Mouse (Mus musculus): ENCODE data around the gene Supt6. TPM values are rescaled to one million over a fixed set of nuclear protein-coding genes. Genes with fewer than 3 reads are reported as not detected.

Supt6 gene
- polyA plus RNA-seq, 1 experiment from 2014 or later: 38.9 TPM

DNA sequence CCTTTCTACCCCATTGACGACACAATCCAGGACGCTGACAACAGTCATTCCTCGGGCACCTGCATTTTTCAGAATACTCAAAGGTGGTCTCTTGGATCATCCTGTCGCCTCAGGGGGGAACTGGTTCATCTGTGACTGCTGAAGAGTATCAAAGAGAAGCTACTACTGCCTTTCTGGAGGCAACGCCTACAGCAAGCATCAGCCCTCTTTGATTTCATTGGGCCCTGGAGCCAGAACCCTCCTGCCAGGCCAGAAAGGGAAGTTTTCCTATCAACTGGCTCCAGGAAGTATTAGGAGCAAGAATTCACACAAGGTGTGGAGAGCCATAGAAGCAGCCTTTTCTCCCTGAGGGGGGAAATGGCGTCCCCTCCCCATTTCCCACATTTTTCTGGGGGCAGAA, 79.1 kb downstream of the Supt6 start:
- H3K27me3 ChIP-seq: peaks cover 5% of the 10 kb centered on the region; the same call in 1 of the 2 replicates
- no peak overlapping the region for H3K27ac ChIP-seq
- H3K4me2 ChIP-seq: no peak overlapping the region
- no peak overlapping the region for H3K9ac ChIP-seq
- 72% methylated on average over 6 of the region's 6 CpGs for WGBS
- peaks cover 29% of the 10 kb centered on the region for H3K4me1 ChIP-seq
- H3K4me3 ChIP-seq (replicated peaks): no peak overlapping the region
- no peak for ATAC-seq (ENCODE audit: low FRiP score)
- H3K36me3 ChIP-seq (replicated peaks): peaks cover 13% of the 10 kb centered on the region
- no peaks in the 10 kb centered on the region for H3K9me3 ChIP-seq

DNA sequence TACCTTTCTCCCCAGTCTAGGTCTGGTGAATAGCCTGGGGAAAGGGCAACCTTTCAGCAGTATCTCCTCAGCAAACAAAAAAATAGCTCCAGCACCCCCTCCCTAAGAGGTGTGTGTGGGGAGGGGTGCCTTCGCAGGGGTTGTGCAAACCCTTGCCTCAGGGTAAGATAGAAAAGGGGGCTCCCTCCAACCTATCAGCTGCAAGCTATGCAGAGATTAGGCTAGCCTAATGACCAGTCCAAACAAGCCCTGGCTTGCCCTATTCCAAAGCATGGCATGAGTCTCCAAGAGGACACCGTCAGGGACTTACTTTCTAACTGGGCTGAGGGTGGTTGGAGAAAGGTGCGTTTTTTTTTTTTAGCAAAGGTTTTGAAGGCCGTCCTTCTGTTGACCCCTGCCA, 79.6 kb downstream of the Supt6 start:
- 48% methylated on average over 4 of the region's 4 CpGs for WGBS
- H3K9ac ChIP-seq: peak overlapping the region; percentile 99; the same call in 1 of the 2 replicates
- peaks cover 18% of the 10 kb centered on the region for H3K36me3 ChIP-seq (replicated peaks)
- peaks cover 29% of the 10 kb centered on the region for H3K4me1 ChIP-seq
- H3K4me3 ChIP-seq (replicated peaks): peak overlapping the region; percentile 99; the same call in 1 of the 2 replicates
- ATAC-seq (ENCODE audit: low FRiP score): no peak
- H3K4me2 ChIP-seq: peak overlapping the region; percentile 84
- H3K27ac ChIP-seq: peak overlapping the region; percentile 99; the same call in 1 of the 2 replicates
- H3K27me3 ChIP-seq: peaks cover 5% of the 10 kb centered on the region; the same call in 1 of the 2 replicates
- H3K9me3 ChIP-seq: no peaks in the 10 kb centered on the region

DNA sequence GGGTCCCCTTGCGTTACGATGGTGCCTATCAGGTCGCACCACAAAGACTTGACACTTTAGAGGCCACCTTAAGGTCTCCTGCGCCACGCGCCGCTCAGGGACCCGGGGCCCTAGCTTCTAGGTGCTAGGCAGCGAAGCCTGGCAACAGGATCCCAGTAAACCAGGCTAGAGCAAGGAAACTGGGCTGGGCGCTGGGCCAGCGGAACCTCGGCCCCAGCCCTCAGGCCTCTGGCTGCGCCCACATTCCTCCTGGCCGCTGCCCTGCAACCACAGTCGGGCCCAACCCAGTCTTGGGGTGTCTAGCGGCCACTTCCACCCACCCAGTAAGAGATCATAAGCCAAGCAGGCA, 80.1 kb downstream of the Supt6 start:
- H3K4me2 ChIP-seq: peak overlapping the region; percentile 84
- H3K27me3 ChIP-seq: peaks cover 5% of the 10 kb centered on the region; the same call in 1 of the 2 replicates
- H3K27ac ChIP-seq: peak overlapping the region; percentile 99
- H3K9ac ChIP-seq: peak overlapping the region; percentile 99
- peak; percentile 31; the same call in 1 of the 2 replicates for ATAC-seq (ENCODE audit: low FRiP score)
- peak overlapping the region; percentile 99 for H3K4me3 ChIP-seq (replicated peaks)
- H3K9me3 ChIP-seq: no peaks in the 10 kb centered on the region
- H3K4me1 ChIP-seq: peaks cover 29% of the 10 kb centered on the region
- H3K36me3 ChIP-seq (replicated peaks): peaks cover 22% of the 10 kb centered on the region
- WGBS: 5% methylated on average over 16 of the region's 16 CpGs

DNA sequence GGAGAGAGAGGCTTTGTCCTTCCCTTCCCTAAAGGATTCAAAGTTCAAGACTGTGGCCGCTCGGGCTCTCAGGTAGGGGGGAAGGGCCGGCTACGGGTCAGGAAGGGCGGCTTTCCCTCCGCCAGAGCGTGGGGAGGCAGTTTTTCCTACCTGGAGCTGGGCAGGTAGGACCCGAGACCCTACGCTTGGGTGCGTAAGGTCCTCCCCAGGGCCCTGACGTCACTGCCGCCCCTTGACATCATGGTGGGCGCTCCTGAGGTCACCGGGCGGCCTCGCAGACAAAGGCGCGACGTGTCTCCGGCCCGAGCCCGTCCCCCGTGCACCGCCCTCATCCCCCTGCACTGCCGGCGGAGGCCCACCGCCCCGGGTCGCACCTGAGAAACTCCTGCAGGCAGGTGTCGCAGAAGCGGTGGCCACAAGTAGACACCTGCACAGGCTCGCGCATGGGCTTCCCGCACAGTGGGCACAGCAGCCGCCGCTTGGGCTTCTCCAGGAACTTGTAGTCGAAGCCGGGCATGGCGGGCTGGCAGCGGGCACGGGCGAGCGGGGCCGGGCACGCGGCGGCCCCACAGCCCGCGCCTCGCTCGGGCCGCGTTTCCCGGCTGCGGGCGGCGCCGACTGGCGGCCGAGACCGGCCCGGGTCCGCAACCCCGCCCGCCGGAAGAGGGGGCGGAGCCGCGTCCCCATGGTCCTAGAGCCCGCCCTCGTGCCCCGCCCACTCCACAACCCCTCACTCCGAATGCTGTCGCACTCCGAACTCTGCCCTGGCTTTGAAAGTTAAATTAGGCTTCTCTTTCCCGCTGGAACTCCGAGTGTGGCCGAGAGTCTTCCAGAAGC, 80.6 kb downstream of the Supt6 start, which contains the start of gene Traf4:
Gene Traf4, minus strand, starts transcription at position 666 of the 837 bp plus-strand sequence.
- peaks cover 29% of the 10 kb centered on the region for H3K4me1 ChIP-seq
- peak within 1 kb of the TSS; percentile 99 for H3K4me3 ChIP-seq (replicated peaks)
- WGBS: under 1% methylated on average over 78 of the region's 78 CpGs

DNA sequence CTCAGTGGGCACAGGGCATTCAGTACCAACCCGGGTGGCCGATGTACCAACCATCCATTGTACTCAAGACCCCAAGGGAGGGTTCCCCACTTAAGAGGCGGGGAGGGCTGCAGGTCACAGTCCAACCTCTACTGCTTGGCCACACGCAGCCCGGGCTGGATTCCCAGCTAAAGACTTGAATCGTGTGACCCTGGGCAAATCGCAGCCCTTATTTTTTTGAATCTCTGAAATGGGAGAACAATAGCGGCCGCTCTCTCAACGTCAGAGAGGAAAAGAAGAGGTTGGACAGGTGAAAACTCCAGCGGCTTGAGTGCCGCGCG, 81.2 kb downstream of the Supt6 start:
- Histone ChIP-seq H3K36me3 (replicated peaks) (peaks cover 34% of the 10 kb centered on the region), H3K4me1 (peaks cover 31% of the 10 kb centered on the region), H3K4me3 (replicated peaks) (peak overlapping the region; percentile 99), H3K4me2 (peak overlapping the region; percentile 84), H3K9me3 (no peaks in the 10 kb centered on the region), H3K27ac (peak overlapping the region; percentile 99), H3K9ac (peak overlapping the region; percentile 99), H3K27me3 (peaks cover 5% of the 10 kb centered on the region; the same call in 1 of the 2 replicates)
- under 1% methylated on average over 14 of the region's 14 CpGs for WGBS
- ATAC-seq (ENCODE audit: low FRiP score): 0 out of 2 replicates have a peak, but pooled peaks have one; percentile 0

More for the DNA sequence above, 80.6 kb downstream of the Supt6 start, which contains the start of gene Traf4:
- Histone ChIP-seq H3K4me2 (peak within 1 kb of the TSS; percentile 84), H3K27ac (peak within 1 kb of the TSS; percentile 99), H3K9ac (peak within 1 kb of the TSS; percentile 99), H3K9me3 (no peaks in the 10 kb centered on the region), H3K36me3 (replicated peaks) (peaks cover 28% of the 10 kb centered on the region), H3K27me3 (peaks cover 5% of the 10 kb centered on the region; the same call in 1 of the 2 replicates)
- ATAC-seq (ENCODE audit: low FRiP score): peak; percentile 83

DNA sequence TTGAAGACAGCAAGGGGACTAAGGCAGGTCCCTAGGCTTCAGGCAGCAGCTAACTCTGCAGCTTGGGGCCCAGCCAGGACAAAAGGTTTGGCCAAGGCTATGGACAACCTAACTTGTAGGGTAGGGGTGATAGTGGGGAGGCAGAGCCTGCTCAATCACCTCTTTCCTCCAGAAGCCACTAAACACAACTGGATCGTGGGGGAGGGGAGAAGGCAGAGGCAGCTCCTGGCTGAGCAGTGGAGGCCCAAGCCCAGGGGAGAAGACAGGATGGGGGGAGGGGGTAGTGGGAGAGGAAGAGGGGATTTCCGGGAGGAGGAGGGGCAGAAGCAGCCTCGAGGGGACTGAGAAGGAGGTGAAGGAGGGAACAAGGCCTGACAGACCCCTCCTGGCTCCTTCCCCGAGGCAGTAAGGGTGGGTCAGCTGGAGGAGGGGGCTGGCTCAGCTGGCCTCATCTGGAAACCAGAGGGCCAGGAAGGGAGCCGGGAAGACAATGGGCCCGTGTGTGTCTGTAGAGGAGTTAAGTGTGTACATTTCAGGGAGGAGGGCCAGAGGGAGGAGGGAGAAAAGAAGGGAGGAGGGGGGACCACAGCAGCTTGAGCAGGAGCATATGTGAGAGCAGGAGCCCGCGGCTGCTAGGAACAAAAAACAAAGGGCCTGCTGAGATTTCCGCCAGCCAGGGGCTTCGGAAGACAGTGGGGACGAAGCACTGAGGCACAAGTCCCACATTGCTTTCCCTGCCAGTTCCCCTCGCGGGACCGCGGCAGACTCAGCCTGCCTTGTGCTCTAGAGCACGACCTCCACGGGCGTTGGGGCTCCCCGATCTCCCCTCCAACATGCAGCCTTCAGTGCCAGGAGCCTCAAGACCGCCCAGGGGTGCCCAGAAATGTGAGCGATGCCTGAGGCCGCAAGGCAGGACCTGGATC, 81.8 kb downstream of the Supt6 start:
- WGBS: 0% methylated on average over 22 of the region's 22 CpGs
- H3K9ac ChIP-seq: peak overlapping the region; percentile 99
- peak; percentile 66 for ATAC-seq (ENCODE audit: low FRiP score)
- H3K4me3 ChIP-seq (replicated peaks): peak overlapping the region; percentile 99
- no peaks in the 10 kb centered on the region for H3K9me3 ChIP-seq
- H3K4me1 ChIP-seq: peaks cover 35% of the 10 kb centered on the region
- H3K27me3 ChIP-seq: peaks cover 5% of the 10 kb centered on the region; the same call in 1 of the 2 replicates
- H3K4me2 ChIP-seq: peak overlapping the region; percentile 84
- peaks cover 40% of the 10 kb centered on the region for H3K36me3 ChIP-seq (replicated peaks)
- H3K27ac ChIP-seq: peak overlapping the region; percentile 99

DNA sequence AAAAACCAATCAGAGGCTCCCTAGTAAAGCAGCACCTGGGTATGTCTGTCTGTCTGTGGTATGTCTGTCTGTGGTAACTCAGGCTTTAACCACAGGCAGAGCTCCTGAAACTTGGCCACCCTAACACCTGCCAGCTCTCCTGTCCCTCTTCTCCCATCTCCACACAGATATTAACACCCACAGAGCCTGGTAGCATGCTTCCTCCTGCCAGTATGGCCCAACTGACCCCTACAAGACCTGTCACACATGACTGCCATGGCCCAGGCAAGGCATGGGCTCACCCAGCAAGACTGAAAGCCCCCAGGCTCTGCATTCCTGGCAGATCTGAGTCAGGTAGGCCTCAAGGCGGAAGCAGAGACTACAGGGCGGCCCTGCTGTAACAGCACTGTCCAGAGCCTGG, 82.7 kb downstream of the Supt6 start:
- H3K4me1 ChIP-seq: peaks cover 38% of the 10 kb centered on the region
- H3K4me3 ChIP-seq (replicated peaks): peak overlapping the region; percentile 99
- H3K36me3 ChIP-seq (replicated peaks): peaks cover 49% of the 10 kb centered on the region
- peak overlapping the region; percentile 99 for H3K9ac ChIP-seq
- peak overlapping the region; percentile 99 for H3K27ac ChIP-seq
- H3K27me3 ChIP-seq: peaks cover 5% of the 10 kb centered on the region; the same call in 1 of the 2 replicates
- peak overlapping the region; percentile 84 for H3K4me2 ChIP-seq
- H3K9me3 ChIP-seq: no peaks in the 10 kb centered on the region
- no peak for ATAC-seq (ENCODE audit: low FRiP score)
- WGBS: 75% methylated on average over 2 of the region's 2 CpGs

DNA sequence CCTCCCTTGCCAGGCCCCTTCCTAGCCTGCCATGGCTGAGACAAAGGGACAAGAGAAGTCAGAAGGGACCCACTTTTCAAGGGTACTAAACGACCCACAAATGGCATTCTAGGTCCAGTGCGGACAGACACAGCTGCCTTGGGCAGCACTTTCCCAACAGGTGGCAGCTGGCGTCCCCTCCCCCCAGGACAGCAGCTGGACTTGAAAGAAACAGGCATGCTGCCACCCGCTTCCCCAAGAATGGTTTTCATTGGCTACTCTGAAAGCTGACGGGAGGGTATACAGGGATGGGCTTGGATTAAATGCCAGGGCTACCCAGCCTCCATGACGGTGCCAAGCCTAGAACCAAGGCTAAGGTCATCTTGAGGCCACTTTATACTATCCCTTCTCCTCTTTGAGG, 83.3 kb downstream of the Supt6 start:
- peak overlapping the region; percentile 99 for H3K9ac ChIP-seq
- H3K4me2 ChIP-seq: peak overlapping the region; percentile 84
- WGBS: 52% methylated on average over 6 of the region's 6 CpGs
- peak overlapping the region; percentile 99 for H3K27ac ChIP-seq
- peak overlapping the region; percentile 99 for H3K4me3 ChIP-seq (replicated peaks)
- H3K4me1 ChIP-seq: peaks cover 38% of the 10 kb centered on the region
- no peaks in the 10 kb centered on the region for H3K9me3 ChIP-seq
- peaks cover 5% of the 10 kb centered on the region; the same call in 1 of the 2 replicates for H3K27me3 ChIP-seq
- ATAC-seq (ENCODE audit: low FRiP score): no peak
- peaks cover 54% of the 10 kb centered on the region for H3K36me3 ChIP-seq (replicated peaks)

DNA sequence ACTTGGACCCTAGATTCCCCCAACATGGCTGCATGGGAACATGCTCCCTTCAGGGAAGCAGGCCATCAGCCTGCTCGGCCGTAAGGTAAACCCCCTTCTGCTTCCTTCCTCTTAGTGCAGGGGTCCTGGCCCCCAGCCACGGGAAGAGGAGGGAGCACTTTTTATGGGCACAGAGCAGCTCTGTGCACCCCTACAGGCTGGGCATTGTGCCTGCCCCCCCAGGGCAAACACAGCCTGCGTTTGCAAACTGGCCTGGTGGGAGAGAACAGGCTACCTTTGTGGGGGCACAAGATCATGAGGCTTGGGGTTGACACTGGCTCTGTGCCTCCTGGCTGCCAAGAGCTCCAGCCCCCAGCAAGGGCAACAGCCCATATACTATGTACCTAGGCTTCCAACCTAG, 83.8 kb downstream of the Supt6 start:
- H3K9me3 ChIP-seq: no peaks in the 10 kb centered on the region
- ATAC-seq (ENCODE audit: low FRiP score): no peak
- 76% methylated on average over 4 of the region's 4 CpGs for WGBS
- 0 out of 2 replicates have a peak overlapping the region, but pooled peaks have one; percentile 99 for H3K4me3 ChIP-seq (replicated peaks)
- peak overlapping the region; percentile 99; the same call in 1 of the 2 replicates for H3K27ac ChIP-seq
- H3K4me1 ChIP-seq: peaks cover 39% of the 10 kb centered on the region
- H3K27me3 ChIP-seq: peaks cover 5% of the 10 kb centered on the region; the same call in 1 of the 2 replicates
- peak overlapping the region; percentile 84; the same call in 1 of the 2 replicates for H3K4me2 ChIP-seq
- peaks cover 60% of the 10 kb centered on the region for H3K36me3 ChIP-seq (replicated peaks)
- H3K9ac ChIP-seq: peak overlapping the region; percentile 99; the same call in 1 of the 2 replicates

DNA sequence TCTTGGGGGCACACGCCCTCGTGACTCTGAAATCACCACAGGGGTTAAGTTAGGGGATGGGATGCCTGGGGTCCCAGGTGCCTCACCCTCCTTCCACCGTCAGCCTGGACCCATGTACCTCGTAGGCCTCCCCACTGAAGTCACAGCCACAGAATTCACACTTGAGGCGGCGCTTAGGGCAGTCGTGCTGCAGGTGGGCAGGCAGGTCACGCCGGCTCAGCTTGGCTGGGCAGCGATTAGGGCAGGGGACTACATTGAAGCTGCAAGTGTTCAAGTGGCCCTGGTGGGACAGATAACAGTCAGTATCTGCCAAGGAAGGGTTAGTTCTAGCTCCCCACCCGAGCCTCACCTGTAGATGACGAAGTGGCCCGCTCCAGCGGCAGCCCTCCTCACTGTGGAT, 84.6 kb downstream of the Supt6 start:
- no peak overlapping the region for H3K4me2 ChIP-seq
- H3K4me1 ChIP-seq: peaks cover 41% of the 10 kb centered on the region
- H3K27ac ChIP-seq: no peak overlapping the region
- no peaks in the 10 kb centered on the region for H3K27me3 ChIP-seq
- WGBS: 93% methylated on average over 14 of the region's 14 CpGs
- ATAC-seq (ENCODE audit: low FRiP score): no peak
- no peak overlapping the region for H3K4me3 ChIP-seq (replicated peaks)
- H3K9me3 ChIP-seq: no peaks in the 10 kb centered on the region
- H3K9ac ChIP-seq: no peak overlapping the region
- peaks cover 66% of the 10 kb centered on the region for H3K36me3 ChIP-seq (replicated peaks)

DNA sequence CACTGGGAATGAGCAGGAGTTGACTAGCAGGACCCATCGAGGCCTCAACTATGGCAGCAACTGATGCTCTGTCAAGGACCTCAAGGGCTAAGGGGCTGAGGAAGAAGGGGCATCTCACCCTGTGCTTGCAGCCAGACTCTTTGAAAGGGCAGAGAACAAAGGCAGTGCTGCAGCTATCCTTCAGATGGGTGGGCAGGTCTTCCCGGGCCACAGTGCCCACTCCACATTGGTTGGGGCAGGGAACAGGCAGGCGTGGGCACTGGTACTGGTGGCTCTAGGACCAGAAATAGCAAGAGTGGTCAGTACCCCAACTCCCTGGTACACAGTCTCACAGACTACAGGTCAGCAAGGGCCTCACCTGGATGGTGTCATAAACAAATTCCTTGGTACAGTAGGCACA, 85.1 kb downstream of the Supt6 start:
- H3K4me3 ChIP-seq (replicated peaks): no peak overlapping the region
- no peaks in the 10 kb centered on the region for H3K27me3 ChIP-seq
- no peak for ATAC-seq (ENCODE audit: low FRiP score)
- no peak overlapping the region for H3K4me2 ChIP-seq
- no peaks in the 10 kb centered on the region for H3K9me3 ChIP-seq
- no peak overlapping the region for H3K27ac ChIP-seq
- H3K4me1 ChIP-seq: peaks cover 36% of the 10 kb centered on the region
- H3K36me3 ChIP-seq (replicated peaks): peaks cover 71% of the 10 kb centered on the region
- no peak overlapping the region for H3K9ac ChIP-seq
- 90% methylated on average over 3 of the region's 3 CpGs for WGBS

DNA sequence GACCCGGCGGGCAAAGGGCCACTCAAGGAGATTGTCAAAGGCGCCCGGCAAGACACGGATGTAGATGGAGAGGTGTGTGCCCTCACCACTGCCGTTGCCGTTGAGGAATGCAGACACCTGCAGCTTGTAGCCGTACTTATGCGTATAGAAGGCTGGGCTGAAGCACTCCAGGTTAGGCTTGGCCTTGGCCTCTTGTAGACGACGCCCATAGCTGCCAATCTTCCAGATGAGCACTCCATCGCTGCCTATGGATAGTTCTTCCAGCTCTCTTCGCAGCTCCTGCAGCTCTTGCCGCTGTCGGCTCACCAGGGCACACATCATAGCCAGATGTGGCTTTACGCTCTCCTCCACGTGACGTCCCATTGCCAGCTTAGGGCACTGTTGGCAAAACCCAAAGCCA, 85.6 kb downstream of the Supt6 start:
- no peak overlapping the region for H3K9ac ChIP-seq
- no peak overlapping the region for H3K4me2 ChIP-seq
- WGBS: 90% methylated on average over 18 of the region's 18 CpGs
- no peaks in the 10 kb centered on the region for H3K27me3 ChIP-seq
- H3K4me3 ChIP-seq (replicated peaks): no peak overlapping the region
- no peak overlapping the region for H3K27ac ChIP-seq
- H3K36me3 ChIP-seq (replicated peaks): peaks cover 76% of the 10 kb centered on the region
- peaks cover 35% of the 10 kb centered on the region for H3K4me1 ChIP-seq
- ATAC-seq (ENCODE audit: low FRiP score): no peak
- no peaks in the 10 kb centered on the region for H3K9me3 ChIP-seq
